Mouse (Mus musculus) yolk sac, embryonic 10.5 days (tissue): Measurements from ENCODE around the gene 1700016K19Rik.
A peak's percentile ranks its signal among the peaks of the same experiment; 100 is the strongest.

ENCODE experiments used
- DNase-seq: peaks from one replicate; pipeline ENCODE4 v3.0.0-alpha.2; 2017; ENCODE audit warnings: low spot score

The 1700016K19Rik gene

GRCm38 (mm10) chr11:75999440-76000155, at the start of gene 1700016K19Rik:
Gene 1700016K19Rik, plus strand, starts transcription at chr11:75999912.
- peak; percentile 74 for DNase-seq

GRCm38 (mm10) chr11:75950459-75950858, 49.3 kb upstream of the 1700016K19Rik start:
- no peak for DNase-seq

GRCm38 (mm10) chr11:75951895-75952294, 47.8 kb upstream of the 1700016K19Rik start:
- DNase-seq: no peak

- no peak for DNase-seq
Measured at GRCm38 (mm10) chr11:75954896-75955295, 44.8 kb upstream of the 1700016K19Rik start.

GRCm38 (mm10) chr11:75956651-75957050, 43.1 kb upstream of the 1700016K19Rik start:
- no peak for DNase-seq

- DNase-seq: no peak
Measured at GRCm38 (mm10) chr11:75957124-75957832, 42.4 kb upstream of the 1700016K19Rik start.

GRCm38 (mm10) chr11:75961782-75962181, 37.9 kb upstream of the 1700016K19Rik start:
- no peak for DNase-seq

GRCm38 (mm10) chr11:75963730-75964475, 35.8 kb upstream of the 1700016K19Rik start:
- peak; percentile 13 for DNase-seq

GRCm38 (mm10) chr11:75964476-75964730, 35.3 kb upstream of the 1700016K19Rik start:
- no peak for DNase-seq

- peak; percentile 10 for DNase-seq
Measured at GRCm38 (mm10) chr11:75965674-75966400, 33.9 kb upstream of the 1700016K19Rik start.

- DNase-seq: peak; percentile 67
Measured at GRCm38 (mm10) chr11:75966401-75967372, 33.0 kb upstream of the 1700016K19Rik start.

- DNase-seq: no peak
Measured at GRCm38 (mm10) chr11:75968761-75969160, 31.0 kb upstream of the 1700016K19Rik start.

GRCm38 (mm10) chr11:75970629-75971028, 29.1 kb upstream of the 1700016K19Rik start:
- no peak for DNase-seq

- DNase-seq: no peak
Measured at GRCm38 (mm10) chr11:75972188-75972587, 27.5 kb upstream of the 1700016K19Rik start.

GRCm38 (mm10) chr11:75972916-75973567, 26.7 kb upstream of the 1700016K19Rik start:
- no peak for DNase-seq

- DNase-seq: no peak
Measured at GRCm38 (mm10) chr11:75973988-75974387, 25.7 kb upstream of the 1700016K19Rik start.

GRCm38 (mm10) chr11:75976748-75977147, 23.0 kb upstream of the 1700016K19Rik start:
- DNase-seq: no peak

GRCm38 (mm10) chr11:75978051-75978450, 21.7 kb upstream of the 1700016K19Rik start:
- DNase-seq: no peak

GRCm38 (mm10) chr11:75980413-75980812, 19.3 kb upstream of the 1700016K19Rik start:
- DNase-seq: no peak

GRCm38 (mm10) chr11:75983194-75983593, 16.5 kb upstream of the 1700016K19Rik start:
- no peak for DNase-seq
